21 mouse cellular contexts compared by ENCODE assay signal in the genomic region with DNA sequence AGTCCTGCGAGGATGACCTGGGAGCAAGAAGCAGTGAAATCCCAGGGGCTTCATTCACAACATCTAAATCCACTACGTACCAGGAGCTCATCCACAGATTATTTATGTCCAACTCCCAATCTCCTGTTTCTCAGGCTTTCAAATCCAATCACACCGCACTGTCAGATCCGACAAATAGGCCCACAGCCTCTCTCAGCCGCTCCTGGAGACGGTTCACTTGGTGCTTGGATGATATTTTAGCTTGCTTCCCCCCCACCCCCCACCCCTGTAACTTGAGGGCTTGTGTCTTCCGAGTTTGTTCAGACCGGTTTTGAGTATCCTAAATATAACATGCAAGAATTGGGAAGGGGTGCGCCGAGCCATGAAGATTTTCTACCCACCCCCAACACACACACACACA.
DNase-seq lines count a peak whose midpoint lies in the region; ATAC-seq lines count a peak whose summit lies in the region.
"Had no signal": no experiment of that assay in that cellular context is flagged by ENCODE, and none has a peak within 500 bp of the region (broad histone marks: within the 10 kb centered on the region; RNA-seq: fewer than 3 reads in every experiment).

No protein-coding gene starts in this region.

- peaks cover 20% of the 10 kb centered on the region for H3K4me1 ChIP-seq in heart, embryonic 13.5 days
- H3K4me1 ChIP-seq in heart, embryonic 16.5 days (ENCODE audit: control insufficient read depth, insufficient read depth, low read length): peaks cover 12% of the 10 kb centered on the region; the same call in 1 of the 2 replicates
- peaks cover 9% of the 10 kb centered on the region for H3K4me1 ChIP-seq in lung, embryonic 16.5 days (replicated peaks; ENCODE audit: control insufficient read depth, insufficient read depth, low read length)
- H3K4me1 ChIP-seq: embryonic facial prominence, embryonic 12.5 days; embryonic facial prominence, embryonic 15.5 days had no signal

- H3K4me2 ChIP-seq in heart, embryonic 13.5 days: peak overlapping the region; percentile 54
- H3K4me2 ChIP-seq in heart, embryonic 16.5 days (ENCODE audit: low read depth, low read length): peak overlapping the region; percentile 51
- no peak overlapping the region for H3K4me2 ChIP-seq in lung, embryonic 16.5 days (ENCODE audit: low read depth, low read length)
- H3K4me2 ChIP-seq: embryonic facial prominence, embryonic 12.5 days; embryonic facial prominence, embryonic 15.5 days; hindbrain, embryonic 12.5 days; hindbrain, embryonic 15.5 days had no signal

- intact Hi-C loops in heart, postnatal 36 days (cut with DNase I): no loop called here

- ATAC-seq in heart, embryonic 13.5 days (ENCODE audit: extremely low read depth, insufficient number of reproducible peaks, low FRiP score, low TSS enrichment): no peak
- ATAC-seq in heart, embryonic 16.5 days (replicated peaks; ENCODE audit: extremely low read depth, insufficient read depth, low FRiP score): no peak
- peak; percentile 18; the same call in 1 of the 2 replicates for ATAC-seq in lung, embryonic 16.5 days (ENCODE audit: low read depth)
- ATAC-seq: CD4-positive, CD25-positive, alpha-beta regulatory T cell, adult 4 months; forebrain, embryonic 14.5 days; forebrain, postnatal 0 days; intestine, postnatal 0 days had no signal

- WGBS in heart, embryonic 13.5 days: 56% methylated on average over 10 of the region's 10 CpGs
- WGBS in heart, embryonic 16.5 days: 50% methylated on average over 10 of the region's 10 CpGs
- WGBS in lung, embryonic 16.5 days: 44% methylated on average over 10 of the region's 10 CpGs

- no peak overlapping the region for H3K4me3 ChIP-seq in heart, embryonic 13.5 days
- no peak overlapping the region for H3K4me3 ChIP-seq in heart, embryonic 16.5 days (ENCODE audit: low read length)
- no peak overlapping the region for H3K4me3 ChIP-seq in lung, embryonic 16.5 days (ENCODE audit: low read length)
- H3K4me3 ChIP-seq: embryonic facial prominence, embryonic 12.5 days; embryonic facial prominence, embryonic 15.5 days; gastrocnemius, adult 2 months; hindbrain, embryonic 12.5 days; hindbrain, embryonic 15.5 days had no signal

- H3K9ac ChIP-seq in heart, embryonic 13.5 days: no peak overlapping the region
- H3K9ac ChIP-seq in heart, embryonic 16.5 days (ENCODE audit: low read length): no peak overlapping the region
- H3K9ac ChIP-seq in lung, embryonic 16.5 days (ENCODE audit: low read length): no peak overlapping the region
- H3K9ac ChIP-seq: embryonic facial prominence, embryonic 12.5 days; embryonic facial prominence, embryonic 15.5 days; forebrain, postnatal 0 days; hindbrain, embryonic 12.5 days; hindbrain, embryonic 15.5 days had no signal

- H3K36me3 ChIP-seq in heart, embryonic 13.5 days: no peaks in the 10 kb centered on the region
- H3K36me3 ChIP-seq in heart, embryonic 16.5 days (ENCODE audit: control insufficient read depth, insufficient read depth): no peaks in the 10 kb centered on the region
- no peaks in the 10 kb centered on the region for H3K36me3 ChIP-seq in lung, embryonic 16.5 days (ENCODE audit: control insufficient read depth, insufficient read depth, low read length)
- H3K36me3 ChIP-seq: embryonic facial prominence, embryonic 12.5 days; embryonic facial prominence, embryonic 15.5 days had no signal

- peak overlapping the region; percentile 59 for H3K27ac ChIP-seq in heart, embryonic 13.5 days (replicated peaks)
- peak overlapping the region; percentile 29; the same call in 1 of the 2 replicates for H3K27ac ChIP-seq in heart, embryonic 16.5 days (ENCODE audit: low read length)
- H3K27ac ChIP-seq in lung, embryonic 16.5 days (ENCODE audit: low read length): peak overlapping the region; percentile 19
- H3K27ac ChIP-seq: embryonic facial prominence, embryonic 12.5 days; embryonic facial prominence, embryonic 15.5 days; gastrocnemius, adult 2 months; hindbrain, embryonic 12.5 days; hindbrain, embryonic 15.5 days had no signal

- no peaks in the 10 kb centered on the region; the same call in 1 of the 2 replicates for H3K9me3 ChIP-seq in heart, embryonic 13.5 days
- 0 out of 2 replicates have a peak, but pooled peaks cover 4% of the 10 kb centered on the region for H3K9me3 ChIP-seq in heart, embryonic 16.5 days (replicated peaks; ENCODE audit: control insufficient read depth, low read length)
- 0 out of 2 replicates have a peak, but pooled peaks cover 3% of the 10 kb centered on the region for H3K9me3 ChIP-seq in lung, embryonic 16.5 days (ENCODE audit: control insufficient read depth, low read length)
- H3K9me3 ChIP-seq: embryonic facial prominence, embryonic 12.5 days; embryonic facial prominence, embryonic 15.5 days; hindbrain, embryonic 15.5 days had no signal

- DNase-seq in heart, adult 8-10 months (ENCODE audit: low spot score): no peak
- DNase-seq in heart, postnatal 36 days: no peak
- DNase-seq in lung, postnatal 25 days (ENCODE audit: low spot score): no peak
- DNase-seq: adrenal gland, adult 2 months; adrenal gland, postnatal 14 days; cerebellum, adult 11 months; cerebellum, adult 2 months; cerebellum, adult 9-11 months; gastrocnemius, adult 2 months; gastrocnemius, postnatal 14 days had no signal

- no peaks in the 10 kb centered on the region for H3K27me3 ChIP-seq in heart, embryonic 13.5 days (replicated peaks)
- no peaks in the 10 kb centered on the region for H3K27me3 ChIP-seq in heart, embryonic 16.5 days (ENCODE audit: control insufficient read depth, insufficient read depth, low read length)
- no peaks in the 10 kb centered on the region for H3K27me3 ChIP-seq in lung, embryonic 16.5 days (ENCODE audit: control insufficient read depth, insufficient read depth, low read depth, low read length)
- H3K27me3 ChIP-seq: embryonic facial prominence, embryonic 12.5 days; embryonic facial prominence, embryonic 15.5 days; hindbrain, embryonic 12.5 days; hindbrain, embryonic 15.5 days had no signal
